22 mouse cellular contexts compared by ENCODE assay signal in the genomic region with DNA sequence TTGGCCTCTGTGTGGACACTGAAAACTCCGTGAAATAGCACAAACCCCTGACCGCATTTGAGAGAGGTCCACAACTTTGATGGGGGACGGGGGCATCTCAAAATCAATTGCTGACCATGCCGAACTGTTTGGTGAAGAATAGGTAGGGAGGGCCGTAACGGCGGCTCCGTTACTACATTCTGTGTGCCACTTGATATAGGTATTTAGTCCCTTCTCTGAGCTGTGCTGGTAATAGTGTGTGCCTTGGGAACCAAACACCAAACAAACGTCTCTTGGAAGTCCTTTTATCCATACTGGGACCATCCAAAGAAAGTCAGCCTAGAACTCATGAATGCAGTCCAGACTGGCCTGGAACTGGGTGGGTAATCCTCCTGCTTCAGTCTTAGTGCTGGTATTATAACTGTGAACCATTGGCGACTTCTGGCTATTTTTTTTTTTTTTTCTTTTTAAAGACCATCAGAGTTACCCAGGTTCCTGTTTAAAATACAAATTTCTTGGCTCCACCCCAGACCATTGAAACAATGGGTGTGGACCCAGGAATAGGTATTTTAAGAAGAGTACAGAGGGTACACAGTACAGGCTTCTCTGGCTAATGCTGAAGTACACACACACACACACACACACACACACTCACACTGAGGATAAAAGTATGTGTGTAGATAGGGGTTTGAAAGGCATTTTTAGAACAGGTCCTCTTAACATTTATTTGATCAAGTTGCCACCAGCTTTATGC. TPM values are rescaled to one million over a fixed set of nuclear protein-coding genes. Genes with fewer than 3 reads are reported as not detected.
DNase-seq lines count a peak whose midpoint lies in the region; ATAC-seq and TF ChIP-seq lines count a peak whose summit lies in the region.
"Had no signal": no experiment of that assay in that cellular context is flagged by ENCODE, and none has a peak within 500 bp of the region (broad histone marks: within the 10 kb centered on the region; RNA-seq: fewer than 3 reads in every experiment).

No protein-coding gene starts in this region.

- TF ChIP-seq CTCF in heart, adult 2 months (IDR thresholded peaks at IDR 0.05), result no peak
- TF ChIP-seq CTCF in kidney, adult 2 months (conservative IDR thresholded peaks at IDR 0.05; ENCODE audit: insufficient read depth, insufficient read length, low read depth, low read length), result no peak
- TF ChIP-seq CTCF in cortical plate, adult 2 months (IDR thresholded peaks at IDR 0.05; ENCODE audit: extremely low read depth, insufficient read depth, low read length), result no peak
- no peak for TF ChIP-seq CTCF in lung, postnatal 0 days (IDR thresholded peaks at IDR 0.05)

- H3K9me3 ChIP-seq in kidney, embryonic 15.5 days (replicated peaks), result no peaks in the 10 kb centered on the region
- H3K9me3 ChIP-seq in lung, postnatal 0 days (ENCODE audit: low read length), result no peaks in the 10 kb centered on the region
- H3K9me3 ChIP-seq: forebrain, embryonic 15.5 days; hindbrain, embryonic 15.5 days; midbrain, embryonic 12.5 days; neural tube, embryonic 15.5 days had no signal

- H3K79me2 ChIP-seq in heart, adult 2 months (replicated peaks; ENCODE audit: control insufficient read depth, insufficient read depth, low read length), result peaks cover 1% of the 10 kb centered on the region; the same call in 1 of the 2 replicates

- 85% methylated on average over 10 of the region's 10 CpGs for WGBS in heart, adult 2 months
- WGBS in kidney, adult 2 months, result 91% methylated on average over 10 of the region's 10 CpGs
- WGBS in kidney, embryonic 15.5 days, result 84% methylated on average over 10 of the region's 10 CpGs
- WGBS in lung, postnatal 0 days, result 83% methylated on average over 10 of the region's 10 CpGs

- H3K36me3 ChIP-seq in heart, adult 2 months (ENCODE audit: control insufficient read depth, insufficient read depth, low read length), result peaks cover 13% of the 10 kb centered on the region
- H3K36me3 ChIP-seq in kidney, adult 2 months (ENCODE audit: control insufficient read depth, insufficient read depth, low read length), result no peaks in the 10 kb centered on the region
- H3K36me3 ChIP-seq in kidney, embryonic 15.5 days, result no peaks in the 10 kb centered on the region; the same call in 1 of the 2 replicates
- no peaks in the 10 kb centered on the region for H3K36me3 ChIP-seq in lung, postnatal 0 days (ENCODE audit: insufficient read depth, low read length)
- H3K36me3 ChIP-seq: forebrain, embryonic 15.5 days; hindbrain, embryonic 15.5 days; midbrain, embryonic 12.5 days had no signal

- intact Hi-C loops in heart, adult 2 months (cut with DNase I), result loop anchor here (2.0 kb wide), 1 partner anchor 13 kb away; no protein-coding TSS in a partner anchor
- intact Hi-C loops in heart, postnatal 36 days (cut with DNase I), result loop anchor here (2.0 kb wide), 1 partner anchor 17 kb away; no protein-coding TSS in a partner anchor

- no peak overlapping the region for H3K4me2 ChIP-seq in kidney, embryonic 15.5 days
- 0 out of 2 replicates have a peak overlapping the region, but pooled peaks have one; percentile 12 for H3K4me2 ChIP-seq in lung, postnatal 0 days (replicated peaks; ENCODE audit: low read depth, low read length)
- H3K4me2 ChIP-seq: forebrain, embryonic 15.5 days; liver, embryonic 11.5 days; lung, embryonic 14.5 days; midbrain, embryonic 12.5 days had no signal

- no peak for ATAC-seq in kidney, embryonic 15.5 days (replicated peaks; ENCODE audit: low FRiP score)
- ATAC-seq in lung, postnatal 0 days, result peak; percentile 32
- ATAC-seq: forebrain, embryonic 15.5 days; intestine, embryonic 16.5 days had no signal

- no peak for TF ChIP-seq EP300 in heart, adult 2 months (IDR thresholded peaks at IDR 0.05; ENCODE audit: insufficient read depth, low read depth, low read length)
- TF ChIP-seq EP300 in lung, postnatal 0 days (IDR thresholded peaks at IDR 0.05), result peak; percentile 71

- H3K4me1 ChIP-seq in heart, adult 2 months (ENCODE audit: control insufficient read depth, insufficient read depth, low read length), result peaks cover 5% of the 10 kb centered on the region
- no peaks in the 10 kb centered on the region for H3K4me1 ChIP-seq in kidney, adult 2 months (ENCODE audit: control insufficient read depth, insufficient read depth, low read length)
- peaks cover 10% of the 10 kb centered on the region for H3K4me1 ChIP-seq in kidney, embryonic 15.5 days
- no peaks in the 10 kb centered on the region; the same call in 1 of the 2 replicates for H3K4me1 ChIP-seq in cortical plate, adult 2 months (ENCODE audit: control insufficient read depth, insufficient read depth, low read length)
- no peaks in the 10 kb centered on the region for H3K4me1 ChIP-seq in lung, postnatal 0 days (ENCODE audit: insufficient read depth, low read depth, low read length)

- no peak for DNase-seq in heart, adult 2 months
- no peak for DNase-seq in heart, postnatal 36 days
- peak; percentile 60 for DNase-seq in kidney, adult 2 months
- no peak for DNase-seq in lung, postnatal 0 days (ENCODE audit: low spot score)
- DNase-seq in right cerebral cortex, adult 18-20 months, result no peak
- no peak for DNase-seq in cerebellum, adult 11-12 months
- DNase-seq: cerebellum, adult 18-20 months; cerebellum, postnatal 36 days; gastrocnemius, postnatal 10 days; left cerebral cortex, postnatal 4 days; lung, embryonic 14.5 days; right cerebral cortex, postnatal 14 days; spleen, adult 18-20 months had no signal

- peak overlapping the region; percentile 71 for H3K27ac ChIP-seq in heart, adult 2 months
- H3K27ac ChIP-seq in kidney, adult 2 months (ENCODE audit: insufficient read depth, low read depth, low read length), result no peak overlapping the region
- no peak overlapping the region for H3K27ac ChIP-seq in kidney, embryonic 15.5 days
- H3K27ac ChIP-seq in cortical plate, adult 2 months (ENCODE audit: insufficient read depth, low read length), result peak overlapping the region; percentile 76
- H3K27ac ChIP-seq in lung, postnatal 0 days (ENCODE audit: low read length), result no peak overlapping the region
- H3K27ac ChIP-seq: forebrain, embryonic 15.5 days; hindbrain, embryonic 15.5 days; midbrain, embryonic 12.5 days; neural tube, embryonic 15.5 days had no signal

- H3K27me3 ChIP-seq in heart, adult 2 months (ENCODE audit: control insufficient read depth, insufficient read depth, low read length), result no peaks in the 10 kb centered on the region
- no peaks in the 10 kb centered on the region for H3K27me3 ChIP-seq in kidney, adult 2 months (replicated peaks; ENCODE audit: control insufficient read depth, insufficient read depth, low read length)
- no peaks in the 10 kb centered on the region for H3K27me3 ChIP-seq in kidney, embryonic 15.5 days
- no peaks in the 10 kb centered on the region for H3K27me3 ChIP-seq in lung, postnatal 0 days (replicated peaks; ENCODE audit: insufficient read depth, low read length)
- H3K27me3 ChIP-seq: forebrain, embryonic 15.5 days; hindbrain, embryonic 15.5 days had no signal

- H3K4me3 ChIP-seq in heart, adult 2 months, result peak overlapping the region; percentile 10; the same call in 1 of the 2 replicates
- H3K4me3 ChIP-seq in kidney, adult 2 months (ENCODE audit: insufficient read depth, low read depth, low read length), result no peak overlapping the region
- no peak overlapping the region for H3K4me3 ChIP-seq in kidney, embryonic 15.5 days (replicated peaks)
- H3K4me3 ChIP-seq in cortical plate, adult 2 months (ENCODE audit: insufficient read depth, low read length), result no peak overlapping the region
- no peak overlapping the region for H3K4me3 ChIP-seq in lung, postnatal 0 days (ENCODE audit: low read depth, low read length)
- H3K4me3 ChIP-seq: forebrain, embryonic 15.5 days; hindbrain, embryonic 15.5 days; midbrain, embryonic 12.5 days; neural tube, embryonic 15.5 days had no signal

- peak; percentile 58; the same call in 1 of the 2 replicates for TF ChIP-seq POLR2A in heart, adult 2 months (IDR thresholded peaks at IDR 0.05; ENCODE audit: insufficient read depth, low read depth, low read length)
- TF ChIP-seq POLR2A in kidney, adult 2 months (IDR thresholded peaks at IDR 0.05; ENCODE audit: low read depth, low read length), result no peak
- TF ChIP-seq POLR2A in cortical plate, adult 2 months (IDR thresholded peaks at IDR 0.05; ENCODE audit: extremely low read depth, insufficient read depth, low read length), result no peak

- peak overlapping the region; percentile 50; the same call in 1 of the 2 replicates for H3K9ac ChIP-seq in heart, adult 2 months (ENCODE audit: low read depth, low read length)
- H3K9ac ChIP-seq in kidney, embryonic 15.5 days, result no peak overlapping the region
- H3K9ac ChIP-seq in lung, postnatal 0 days (replicated peaks; ENCODE audit: low read depth), result no peak overlapping the region
- H3K9ac ChIP-seq: forebrain, embryonic 15.5 days; hindbrain, embryonic 15.5 days; lung, embryonic 14.5 days; midbrain, embryonic 12.5 days; neural tube, embryonic 15.5 days had no signal

RNA-seq across cellular contexts. Expression of a gene that starts 2.0 kb away (rescaled TPM):
- total RNA-seq in heart, adult 2 months (2021), result 10 to 100 TPM in 1 of 2 experiments, 1 to 10 TPM in 1; 8.1 to 13.2 TPM
- 6.4 and 9.6 TPM in 2 replicates for polyA plus RNA-seq in heart, adult 2 months (2012; rRNA removed)
- total RNA-seq in heart, postnatal 36 days (2021), result 10 to 100 TPM; 10.1 to 11.9 TPM
- 5.0 and 5.4 TPM in 2 replicates for polyA plus RNA-seq in kidney, adult 2 months (2012; rRNA removed)
- 29.0 and 30.6 TPM in 2 replicates for polyA plus RNA-seq in kidney, embryonic 15.5 days (2015; fragmentation: Nextera tagmentation; extraction: Ambion mirVana)
- polyA plus RNA-seq in cortical plate, adult 2 months (2012; rRNA removed), result 19.3 and 23.0 TPM in 2 replicates
- 49.0 and 50.0 TPM in 2 replicates for polyA plus RNA-seq in lung, postnatal 0 days (2015; fragmentation: Nextera tagmentation; extraction: Ambion mirVana)

RNA-seq across cellular contexts. Expression of a gene that starts 31.0 kb away (rescaled TPM):
- total RNA-seq in heart, adult 2 months (2021), result 10 to 100 TPM; 38.2 to 41.2 TPM
- 14.1 and 20.1 TPM in 2 replicates for polyA plus RNA-seq in heart, adult 2 months (2012; rRNA removed)
- 10 to 100 TPM; 37.4 to 43.5 TPM for total RNA-seq in heart, postnatal 36 days (2021)
- 5.8 and 6.9 TPM in 2 replicates for polyA plus RNA-seq in kidney, adult 2 months (2012; rRNA removed)
- 10.4 and 12.6 TPM in 2 replicates for polyA plus RNA-seq in kidney, embryonic 15.5 days (2015; fragmentation: Nextera tagmentation; extraction: Ambion mirVana)
- 10.3 and 10.4 TPM in 2 replicates for polyA plus RNA-seq in cortical plate, adult 2 months (2012; rRNA removed)
- 19.2 and 23.6 TPM in 2 replicates for polyA plus RNA-seq in lung, postnatal 0 days (2015; fragmentation: Nextera tagmentation; extraction: Ambion mirVana)

RNA-seq across cellular contexts. Expression of a gene that starts 56.0 kb away (rescaled TPM):
- 1 to 10 TPM; 3.2 to 3.8 TPM for total RNA-seq in heart, adult 2 months (2021)
- polyA plus RNA-seq in heart, adult 2 months (2012; rRNA removed), result 8.4 and 10.2 TPM in 2 replicates
- 1 to 10 TPM; 3.1 to 5.9 TPM for total RNA-seq in heart, postnatal 36 days (2021)
- 5.3 and 7.4 TPM in 2 replicates for polyA plus RNA-seq in kidney, adult 2 months (2012; rRNA removed)
- polyA plus RNA-seq in kidney, embryonic 15.5 days (2015; fragmentation: Nextera tagmentation; extraction: Ambion mirVana), result 4.9 and 10.1 TPM in 2 replicates
- polyA plus RNA-seq in cortical plate, adult 2 months (2012; rRNA removed), result 2.3 and 2.5 TPM in 2 replicates
- polyA plus RNA-seq in lung, postnatal 0 days (2015; fragmentation: Nextera tagmentation; extraction: Ambion mirVana), result 61.3 and 71.6 TPM in 2 replicates
- total RNA-seq: gastrocnemius, postnatal 10 days; hematopoietic stem cell, adult 5-6 weeks had no signal
- polyA plus RNA-seq: forebrain, embryonic 15.5 days had no signal

Comparison
In these comparisons a context has a peak if more than half of its experiments do, and no peak if none do; other contexts are left out.
1. H3K27ac ChIP-seq: peak in heart, adult 2 months (single experiment) and cortical plate, adult 2 months (single experiment); none in kidney, adult 2 months (single experiment), kidney, embryonic 15.5 days (single experiment) and lung, postnatal 0 days (single experiment).